Mouse (Mus musculus) gonadal fat pad, adult 2 months (tissue): ENCODE results near the gene Chid1. TPM values are rescaled to one million over a fixed set of nuclear protein-coding genes. Genes with fewer than 3 reads are reported as not detected.

ENCODE experiments used
- DNase-seq: peaks from one replicate; pipeline ENCODE4 v3.0.0-alpha.2; 2012; ENCODE audit warnings: low read depth
- polyA plus RNA-seq: library from polyadenylated mRNA; depleted of rRNA; stranded (reverse); fragments of >200 nt; gene quantifications from 2 replicates; pipeline ENCODE4 v1.2.3, GENCODE M21; 2012

The Chid1 gene
- polyA plus RNA-seq, 1 experiment: 69.0 TPM

GRCm38 (mm10) chr7:141502556-141502905 is 37.1 kb downstream of the Chid1 start:
- DNase-seq: no peak

- DNase-seq: no peak
Observed at GRCm38 (mm10) chr7:141501820-141502555, 37.7 kb downstream of the Chid1 start.

GRCm38 (mm10) chr7:141497600-141497999 is 42.1 kb downstream of the Chid1 start:
- DNase-seq: no peak

DNA sequence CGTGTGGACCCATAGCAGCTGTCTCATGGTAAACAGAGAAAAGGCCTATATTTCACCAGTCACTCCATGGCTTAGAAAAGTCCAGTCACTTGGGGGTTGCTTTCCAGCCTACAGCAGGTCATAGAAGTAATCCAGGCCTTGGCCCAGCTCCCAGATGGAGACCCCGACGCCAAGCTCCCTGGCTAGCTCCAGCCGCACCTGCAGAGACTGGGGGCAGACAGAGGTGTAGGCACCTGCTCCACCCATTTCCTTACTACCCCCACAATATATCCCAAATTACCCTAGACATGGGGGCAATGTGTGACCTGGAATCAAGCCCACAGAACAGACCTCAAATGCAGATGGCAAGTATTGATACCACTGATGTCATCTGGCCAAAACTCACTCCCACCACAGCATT is 43.7 kb downstream of the Chid1 start:
- DNase-seq: no peak

GRCm38 (mm10) chr7:141495379-141495778 is 44.3 kb downstream of the Chid1 start:
- DNase-seq: no peak

DNA sequence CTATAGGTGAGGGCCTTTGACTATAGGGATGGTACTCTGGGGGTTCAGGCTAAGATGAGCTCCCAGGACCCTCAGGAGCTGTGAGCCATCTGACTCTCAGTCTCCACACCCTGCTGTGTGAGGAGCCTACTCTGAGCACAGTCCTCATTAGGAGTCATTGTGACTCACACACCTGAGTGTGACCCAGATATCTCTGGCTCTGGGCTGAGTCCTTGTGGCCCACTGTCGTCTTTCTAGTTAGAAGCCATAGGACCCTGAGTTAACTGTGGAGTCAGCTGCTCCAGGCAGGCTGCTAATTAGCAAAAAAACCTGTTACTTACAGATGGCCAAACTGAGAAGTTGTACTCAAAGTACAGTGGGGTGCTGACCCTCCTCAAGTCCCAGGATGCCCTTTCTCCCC is 45.9 kb downstream of the Chid1 start:
- no peak for DNase-seq

DNA sequence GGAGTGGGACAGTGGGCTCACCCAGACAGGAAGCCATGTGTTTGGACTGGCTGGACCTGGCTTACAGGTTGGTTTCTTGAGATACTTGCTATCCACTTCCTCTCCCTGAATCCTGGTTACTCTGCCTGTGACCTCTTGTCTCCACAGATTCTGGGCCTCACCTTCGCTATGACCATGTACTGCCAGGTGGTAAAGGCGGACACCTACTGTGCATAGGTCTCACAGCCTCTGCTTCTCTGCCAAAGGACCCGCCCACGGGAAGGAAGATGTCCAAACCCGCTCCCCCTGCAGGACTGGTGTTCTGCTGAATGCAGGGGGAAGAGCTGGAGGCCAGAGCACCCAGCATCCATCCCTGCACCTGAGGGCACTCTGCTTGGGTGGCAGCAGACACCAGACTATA is 46.9 kb downstream of the Chid1 start:
- no peak for DNase-seq

- DNase-seq: no peak
Observed at GRCm38 (mm10) chr7:141491151-141491550, 48.5 kb downstream of the Chid1 start.

- no peak for DNase-seq
Observed at GRCm38 (mm10) chr7:141487141-141487540, 52.5 kb downstream of the Chid1 start.

GRCm38 (mm10) chr7:141486239-141486638 is 53.4 kb downstream of the Chid1 start:
- no peak for DNase-seq

- DNase-seq: no peak
Observed at GRCm38 (mm10) chr7:141485606-141486005, 54.1 kb downstream of the Chid1 start.

DNA sequence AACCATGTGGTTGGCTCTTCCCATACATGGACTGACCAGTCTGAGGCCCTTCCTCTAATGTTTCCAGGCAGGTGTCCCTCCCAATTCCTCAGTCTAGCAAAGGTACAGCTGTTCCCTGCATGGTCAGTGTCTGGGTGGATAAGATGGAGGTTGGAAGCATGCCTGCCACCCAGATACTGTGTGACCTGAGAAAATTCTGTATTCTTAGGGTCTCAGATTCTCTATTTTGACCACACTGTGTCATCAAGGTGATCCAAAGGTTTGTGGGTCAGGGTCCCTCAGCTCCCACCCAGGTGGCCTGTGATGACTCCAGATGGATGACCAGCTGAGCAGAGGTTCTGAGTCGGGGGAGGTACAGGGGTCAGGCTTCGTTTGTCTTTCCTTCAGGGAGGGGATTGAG is 54.5 kb downstream of the Chid1 start:
- DNase-seq: no peak

- no peak for DNase-seq
Observed at GRCm38 (mm10) chr7:141484186-141485120, 55.2 kb downstream of the Chid1 start.

GRCm38 (mm10) chr7:141483114-141483653 is 56.5 kb downstream of the Chid1 start:
- DNase-seq: no peak

- DNase-seq: no peak
Observed at GRCm38 (mm10) chr7:141482531-141483024, 57.1 kb downstream of the Chid1 start.

DNA sequence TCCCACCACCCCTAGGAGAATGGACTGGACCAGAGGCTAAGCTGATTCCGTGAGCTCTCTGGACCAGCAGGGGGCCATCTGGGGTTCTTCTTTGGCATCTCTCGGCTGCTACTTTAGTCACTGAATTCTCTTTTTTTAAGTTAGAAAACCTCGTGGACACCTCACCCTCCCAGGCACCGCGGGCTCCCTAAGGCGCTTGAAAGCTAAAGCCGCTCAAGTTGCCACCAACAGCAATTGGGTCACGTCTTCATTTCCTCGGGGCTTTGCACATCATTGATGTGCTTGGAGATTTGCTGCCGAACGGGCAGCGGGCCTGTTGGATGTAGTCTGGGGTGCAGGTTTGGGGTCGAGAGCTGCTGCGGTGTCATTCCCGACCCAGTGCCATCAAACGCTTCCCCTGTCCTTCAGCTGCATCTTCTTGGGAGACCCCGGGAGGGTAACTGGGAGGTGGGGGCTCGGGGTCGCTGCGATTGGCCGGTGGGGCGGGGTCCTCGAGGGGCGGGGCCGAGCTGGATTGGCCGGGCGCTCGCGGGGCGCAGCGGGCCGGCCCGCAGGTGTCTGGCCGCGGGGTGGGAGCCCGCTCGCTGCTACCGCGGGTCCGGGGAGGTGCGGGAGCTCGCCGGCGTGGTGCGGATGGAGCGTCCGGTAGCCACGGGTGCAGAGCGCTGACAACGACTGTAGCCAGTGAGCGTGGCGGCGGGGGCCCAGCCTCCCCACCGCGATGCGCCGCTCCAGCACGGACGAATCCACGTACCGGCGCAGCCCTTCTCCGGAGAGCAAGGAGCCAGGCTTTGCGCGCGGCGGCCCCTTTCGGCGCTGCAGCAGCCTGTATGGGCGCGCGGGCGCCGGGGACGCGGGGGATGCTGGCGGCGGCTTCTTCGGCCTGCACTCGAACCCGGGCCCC is 57.9 kb downstream of the Chid1 start:
- DNase-seq: no peak

DNA sequence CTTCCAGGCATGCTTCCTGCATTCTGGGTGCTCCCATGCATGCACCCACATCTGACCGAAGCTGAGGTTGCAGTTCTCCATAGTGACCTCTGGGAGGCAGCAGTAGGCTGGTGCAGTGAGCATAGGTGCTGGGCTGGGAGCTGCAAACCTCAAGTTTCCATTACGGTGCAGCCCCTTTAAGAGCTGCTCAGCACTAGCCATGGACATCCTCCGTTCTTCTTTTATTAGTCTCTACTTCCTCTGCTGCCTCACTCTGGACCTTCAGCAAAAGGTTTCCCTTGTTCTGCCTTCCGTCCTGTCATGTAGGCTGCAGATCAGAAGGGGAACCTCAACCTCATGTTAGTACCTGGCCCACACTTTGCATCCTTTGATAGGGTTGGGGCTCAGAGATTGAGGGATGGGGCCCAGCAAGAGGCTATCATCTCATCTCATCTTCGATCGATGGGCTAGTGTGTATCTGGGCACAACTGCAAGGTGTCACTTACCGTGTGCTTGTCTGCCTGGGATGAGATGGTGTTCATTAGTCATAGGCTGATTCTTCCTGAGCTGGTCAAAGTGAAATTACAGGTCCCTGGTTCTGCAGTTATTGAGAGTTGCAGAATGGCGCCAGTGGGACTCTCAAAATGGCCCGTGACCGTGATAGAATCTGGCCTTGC is 58.7 kb downstream of the Chid1 start:
- no peak for DNase-seq

DNA sequence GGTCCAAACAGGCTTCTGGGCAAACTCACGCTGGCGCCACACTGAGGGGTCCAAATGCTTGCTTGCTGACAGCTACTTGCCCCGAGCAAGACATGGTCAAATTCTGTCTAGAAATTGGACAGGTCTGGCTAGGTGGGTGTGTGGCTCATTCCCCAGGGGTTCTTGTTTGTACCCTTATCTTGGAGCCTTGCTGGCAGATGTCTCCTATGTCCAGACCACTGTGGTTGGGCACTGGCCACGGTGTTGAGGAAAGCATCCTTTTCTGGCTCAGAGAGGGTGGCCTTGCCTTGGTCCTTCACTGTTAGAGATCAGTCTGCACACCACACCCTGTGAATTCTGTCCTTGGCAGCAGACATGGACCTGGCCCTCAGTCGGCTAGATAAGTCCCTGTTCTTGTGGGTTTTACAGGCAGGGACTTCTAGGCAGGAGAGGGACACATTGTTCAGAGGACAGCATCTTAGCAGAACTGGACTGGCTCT is 61.3 kb downstream of the Chid1 start:
- DNase-seq: no peak

GRCm38 (mm10) chr7:141477578-141478269 is 61.9 kb downstream of the Chid1 start:
- DNase-seq: no peak

GRCm38 (mm10) chr7:141476981-141477370 is 62.7 kb downstream of the Chid1 start:
- no peak for DNase-seq
